Mouse (Mus musculus) cerebellum, postnatal 36 days (tissue): ENCODE measurements around the gene Plekhm2.

Source experiments
- DNase-seq, 2 experiments: peaks; one replicate each; pipeline ENCODE4 v3.0.0; 2021 to 2022; ENCODE audit warnings: mixed read lengths in 2 of 2

Gene Plekhm2

DNA sequence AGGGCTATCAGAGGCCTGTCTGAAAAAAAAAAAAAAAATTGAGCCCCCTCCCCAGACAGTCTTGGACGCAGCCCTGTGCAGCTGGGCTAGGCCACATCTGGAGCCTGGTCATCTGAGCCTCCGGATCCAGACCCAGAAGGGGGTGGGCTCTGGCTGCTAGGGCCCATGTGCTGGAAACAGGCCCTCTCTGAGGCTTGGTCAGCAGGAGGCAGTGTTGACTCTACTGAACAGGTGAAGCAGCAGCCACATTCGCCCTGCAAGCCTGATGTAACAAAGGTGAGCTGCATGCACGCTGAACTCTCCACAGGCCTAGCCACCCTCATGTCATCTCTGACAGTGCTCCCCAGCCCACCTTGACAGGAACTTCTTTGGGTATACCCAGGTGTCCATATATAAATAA, 5.0 kb downstream of the Plekhm2 start:
- no peak for DNase-seq

DNA sequence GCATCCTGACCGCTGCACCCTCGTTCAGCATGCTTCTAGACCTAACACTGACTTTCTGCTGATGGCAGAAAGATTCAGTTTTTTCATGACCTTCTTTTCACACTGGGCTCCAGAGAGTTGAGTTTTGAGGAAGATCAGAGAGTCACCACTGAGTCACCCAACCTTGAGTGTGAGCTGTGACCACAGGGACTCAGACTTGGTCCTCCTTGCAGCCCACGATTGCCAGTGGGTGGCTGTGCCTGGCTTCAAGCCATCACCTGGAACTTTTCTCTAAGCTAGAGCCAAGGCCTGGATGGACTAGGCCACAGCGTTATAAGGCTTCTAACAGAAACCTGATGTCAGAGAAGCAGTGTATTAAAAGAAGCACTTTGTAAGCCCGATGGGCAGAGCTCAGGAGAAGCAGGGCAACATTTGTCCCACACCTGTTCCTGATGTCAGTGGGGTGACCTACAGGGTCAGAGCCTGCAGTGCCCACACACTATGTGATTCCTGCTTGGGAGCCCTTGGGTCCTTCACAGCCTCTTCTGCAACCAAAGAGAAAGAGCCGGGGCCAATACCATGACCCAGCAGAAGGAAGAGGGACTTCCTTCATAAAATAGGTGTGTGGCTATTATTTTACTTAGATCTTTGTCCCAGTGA, 5.7 kb downstream of the Plekhm2 start:
- no peak for DNase-seq

DNA sequence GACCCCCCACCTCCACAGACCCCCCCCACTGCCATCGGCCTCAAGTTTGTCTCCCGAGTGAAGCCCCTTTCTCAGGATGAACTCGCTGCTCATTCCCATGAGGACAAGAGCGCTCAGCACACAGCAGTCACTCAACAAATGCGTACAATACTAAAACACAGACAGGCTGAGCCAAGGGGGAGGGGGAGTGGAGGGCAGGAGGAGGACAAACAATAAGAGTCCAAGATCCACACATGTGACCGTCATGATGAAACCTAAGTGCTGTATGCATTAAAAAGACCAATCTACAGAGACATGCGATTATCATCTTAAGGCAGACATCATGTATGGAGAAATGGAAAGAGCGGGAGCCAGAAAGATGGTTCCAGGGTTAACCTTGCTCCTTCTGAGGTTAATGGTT, 7.8 kb downstream of the Plekhm2 start:
- no peak for DNase-seq

DNA sequence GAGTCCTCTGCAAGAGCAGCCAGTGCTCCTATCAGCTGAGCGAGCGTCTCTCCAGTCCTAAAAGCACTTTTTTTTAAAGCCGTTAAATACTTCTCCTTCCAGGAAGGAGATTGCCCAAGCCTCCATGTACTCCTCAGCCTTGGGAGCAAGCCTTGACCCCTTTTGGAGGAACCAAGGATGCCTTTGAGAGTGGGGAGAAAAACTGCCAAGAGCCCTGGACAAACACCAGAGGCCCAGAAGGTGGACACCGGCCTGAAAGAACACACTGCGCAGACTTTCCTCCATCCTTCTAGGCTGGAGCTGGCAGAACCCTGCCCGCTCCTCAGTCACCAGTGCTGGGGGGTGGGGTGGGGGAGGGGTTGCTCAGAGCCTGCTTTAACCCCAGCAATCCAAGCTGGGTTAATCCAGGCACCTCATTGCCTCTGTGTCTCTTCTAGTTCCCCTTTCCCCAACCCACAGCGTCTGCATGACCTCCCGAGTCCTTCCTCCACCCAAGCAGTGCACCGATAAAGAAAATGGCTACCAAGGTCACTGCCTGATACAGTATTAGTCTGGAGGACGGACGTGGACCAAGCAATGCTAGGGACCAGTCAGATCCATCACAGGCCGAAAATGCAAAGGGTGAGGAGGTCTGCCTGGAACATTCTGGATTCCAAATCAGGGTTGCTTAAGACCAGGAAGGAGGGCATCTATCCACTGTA, 8.6 kb downstream of the Plekhm2 start:
- DNase-seq: peak; percentile 39 to 60

DNA sequence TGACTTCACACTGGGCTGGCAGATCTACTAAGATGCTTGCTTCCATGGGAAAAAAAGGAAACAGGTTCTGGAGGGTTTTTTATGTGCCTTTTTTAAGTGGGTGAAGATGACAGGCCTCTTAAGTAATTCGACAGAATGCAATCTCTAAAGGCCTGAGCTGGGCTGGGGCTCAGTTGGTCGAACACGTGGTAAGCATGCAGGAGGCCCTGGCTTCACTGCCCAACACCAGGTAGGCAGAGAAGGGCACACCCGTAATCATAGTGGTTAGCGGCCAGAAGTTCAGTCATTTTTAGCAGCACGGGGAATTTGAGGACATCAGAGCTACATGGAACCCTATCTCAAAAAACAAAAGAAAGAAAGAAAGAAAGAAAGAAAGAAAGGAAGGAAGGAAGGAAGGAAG, 10.2 kb downstream of the Plekhm2 start:
- no peak for DNase-seq

DNA sequence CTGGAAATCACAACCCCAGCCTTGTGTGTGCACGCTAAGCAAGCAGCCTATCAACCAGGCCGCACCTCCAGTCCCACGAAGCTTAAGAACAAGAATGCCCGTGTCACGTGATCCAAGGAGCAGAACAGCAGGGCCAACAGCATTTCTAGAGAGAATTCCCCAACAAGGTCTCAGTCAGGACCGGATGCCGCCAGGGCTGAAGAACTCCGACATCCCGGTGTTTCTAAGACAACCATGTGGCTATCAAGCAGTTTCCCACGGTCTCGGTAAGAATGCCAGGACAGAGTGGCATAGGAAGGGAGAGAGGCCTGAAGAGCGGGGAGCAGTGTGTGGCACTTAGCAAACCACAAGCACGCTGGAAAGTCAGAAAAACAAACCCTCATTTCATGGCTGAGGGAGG, 10.9 kb downstream of the Plekhm2 start:
- DNase-seq: no peak

DNA sequence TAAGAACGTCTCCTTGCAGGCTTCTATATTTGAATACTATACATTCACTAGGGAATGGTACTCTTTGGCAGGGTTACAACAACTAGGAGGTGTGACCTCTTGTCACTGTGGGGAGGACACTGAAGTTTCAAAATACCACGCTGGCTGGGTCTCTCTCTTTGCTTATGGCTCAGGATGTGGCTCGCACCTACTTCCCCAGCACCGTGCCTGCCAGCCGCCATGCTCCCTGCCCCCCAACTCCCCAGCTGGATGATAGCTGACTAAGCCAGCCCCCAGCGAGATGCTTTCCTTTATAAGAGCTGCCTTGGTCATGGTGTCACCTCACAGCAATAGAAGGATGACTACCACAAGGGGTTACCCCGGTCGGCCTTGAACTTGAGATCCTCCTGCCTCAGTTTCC, 11.7 kb downstream of the Plekhm2 start:
- no peak for DNase-seq

DNA sequence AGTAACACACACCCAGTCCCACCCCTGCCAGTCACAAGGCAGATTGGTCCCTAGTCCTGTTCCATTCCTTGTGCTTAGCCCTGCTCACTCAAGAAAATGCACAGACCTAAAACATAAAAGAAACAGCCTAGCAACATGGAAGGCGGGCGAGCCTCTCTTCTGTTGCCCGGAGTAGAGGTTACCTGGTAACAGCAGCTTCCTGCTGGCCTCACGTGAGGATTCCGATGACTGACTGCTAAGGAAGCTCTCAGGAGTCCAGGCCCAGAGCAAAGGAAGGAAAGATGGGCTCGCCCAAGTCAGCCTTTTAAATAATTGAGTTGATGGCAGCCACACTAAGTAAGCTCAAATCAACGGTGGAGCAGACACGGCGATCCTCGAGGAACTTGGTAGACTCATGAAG, 12.8 kb downstream of the Plekhm2 start:
- no peak for DNase-seq

DNA sequence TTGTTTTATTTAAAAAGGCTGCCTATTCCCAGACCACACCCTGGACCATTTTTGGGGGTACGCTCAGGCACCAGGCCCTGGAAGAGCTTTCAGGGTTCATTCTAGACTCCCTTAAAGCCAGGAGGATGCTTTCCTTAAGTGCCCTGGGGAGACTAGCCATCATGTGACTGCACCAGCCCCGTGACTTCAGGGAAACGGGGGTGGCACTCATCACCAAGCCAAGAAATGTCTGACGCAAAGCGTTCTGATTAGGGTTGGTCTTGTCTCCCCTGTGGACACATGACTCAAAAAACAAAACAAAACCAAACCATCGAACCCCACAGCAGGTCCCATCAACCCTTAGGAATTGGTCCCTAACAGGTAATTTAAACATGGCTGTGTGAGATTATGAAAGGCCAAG, 13.4 kb downstream of the Plekhm2 start:
- no peak for DNase-seq

DNA sequence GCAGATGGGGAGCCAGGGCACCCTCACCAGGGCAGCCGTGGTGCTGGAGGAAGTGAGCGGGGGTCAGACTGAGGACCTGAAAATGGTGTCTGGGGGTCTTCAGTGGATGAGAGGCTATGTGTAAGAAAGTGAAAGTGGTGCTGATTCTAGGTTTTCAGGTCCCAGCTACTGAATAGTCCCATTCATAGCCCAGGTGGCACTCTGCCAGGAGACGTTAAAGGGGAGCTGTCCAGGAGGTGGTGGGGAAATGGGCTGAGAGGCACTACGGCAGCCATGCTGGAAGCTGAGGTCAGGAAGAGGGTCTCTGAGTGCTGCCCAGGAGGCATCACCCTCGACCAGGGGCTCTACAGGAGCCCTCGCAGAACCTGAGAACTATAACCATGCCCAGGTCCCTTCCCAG, 15.5 kb downstream of the Plekhm2 start:
- DNase-seq: no peak

DNA sequence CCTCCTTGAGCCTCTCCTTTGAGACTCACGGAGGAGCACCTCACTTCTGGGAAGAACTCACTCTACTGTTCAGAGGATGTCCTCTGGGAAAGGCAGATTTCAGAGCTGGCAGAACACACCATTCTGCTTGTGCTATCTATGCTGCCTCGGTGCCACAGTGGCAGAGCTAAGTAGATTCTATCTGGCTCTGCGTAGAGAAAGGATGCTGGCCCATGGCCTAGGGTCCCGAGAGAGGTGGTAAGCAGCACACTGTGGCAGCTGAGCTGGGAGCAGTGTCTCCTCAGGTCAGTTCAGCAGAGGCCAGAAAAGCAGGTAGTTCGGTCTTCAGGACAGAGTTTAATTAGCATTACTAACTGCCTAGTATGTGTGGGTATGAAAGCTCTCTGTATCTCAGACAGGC, 16.4 kb downstream of the Plekhm2 start:
- DNase-seq: no peak

DNA sequence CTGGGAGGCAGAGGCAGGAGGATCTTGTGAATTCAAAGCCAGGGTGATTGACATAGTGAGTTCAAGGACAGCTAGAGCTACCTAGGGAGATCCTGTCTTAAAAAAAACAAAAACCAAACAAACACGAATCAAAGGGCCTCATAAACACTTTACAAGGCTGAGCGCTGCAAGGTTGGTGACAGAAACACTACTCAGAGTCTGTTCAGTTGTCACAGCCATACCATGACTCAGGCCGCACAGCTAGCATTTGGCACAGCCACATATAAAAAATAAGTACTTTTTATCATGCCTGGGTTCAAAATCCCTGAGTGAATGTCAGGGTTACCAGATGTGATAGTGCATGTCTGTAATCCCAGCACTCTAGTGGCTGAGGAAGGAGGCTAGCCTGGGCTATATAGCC, 17.5 kb downstream of the Plekhm2 start:
- DNase-seq: no peak

DNA sequence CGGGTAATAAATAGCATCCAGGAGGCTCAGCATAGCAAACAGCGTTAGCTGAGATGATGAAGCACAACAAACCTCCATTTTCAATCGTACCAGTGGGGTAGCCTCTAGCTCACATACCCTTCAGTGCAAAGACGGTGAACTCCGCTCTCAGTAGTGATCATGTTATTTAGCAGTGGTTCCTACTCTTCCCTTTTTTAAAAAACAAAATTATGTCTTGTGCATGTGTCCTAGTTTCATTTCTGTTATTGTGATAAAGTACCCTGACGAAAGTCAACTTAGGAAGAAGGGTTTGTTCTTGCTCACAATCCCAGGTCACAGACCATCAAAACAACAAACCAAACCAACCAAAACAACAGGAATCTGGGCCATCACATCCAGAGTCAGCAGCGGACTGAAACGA, 18.7 kb downstream of the Plekhm2 start:
- no peak for DNase-seq

DNA sequence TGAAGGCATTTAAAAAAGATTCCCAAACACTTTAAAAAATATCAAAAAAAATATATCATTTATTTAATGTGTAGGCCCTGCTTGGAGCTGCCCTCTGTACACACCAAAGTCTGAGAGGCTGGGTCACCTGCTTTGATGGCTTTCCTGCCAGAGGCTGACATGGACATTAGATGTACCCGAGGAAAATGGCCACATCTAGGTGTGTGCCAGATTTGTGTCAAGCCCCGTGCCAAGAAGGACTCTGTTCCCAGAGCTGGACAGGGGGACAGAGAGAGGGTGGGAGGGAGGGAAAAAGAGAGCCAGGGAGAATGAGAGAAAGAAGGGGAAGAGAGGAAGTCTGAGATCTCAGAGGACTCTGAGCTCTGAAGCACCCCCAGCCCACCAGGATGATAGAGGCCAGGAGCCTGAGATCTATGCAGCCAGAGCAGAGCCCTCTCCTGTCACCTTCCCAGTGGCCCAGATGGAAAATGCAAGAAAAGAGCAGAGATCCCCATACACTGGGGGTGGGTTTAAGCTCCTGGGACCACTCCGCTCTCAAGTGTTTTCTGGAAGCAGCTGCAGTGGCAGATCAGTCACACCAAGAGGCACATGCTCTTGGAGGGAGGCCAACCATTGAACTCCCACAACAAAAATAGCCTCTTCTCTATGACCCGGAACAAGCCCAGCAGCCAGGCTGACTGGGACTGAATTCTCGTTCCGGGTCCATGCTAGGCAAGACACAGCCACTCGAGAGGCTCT, 21.4 kb downstream of the Plekhm2 start:
- DNase-seq: peak; percentile 53 to 62

DNA sequence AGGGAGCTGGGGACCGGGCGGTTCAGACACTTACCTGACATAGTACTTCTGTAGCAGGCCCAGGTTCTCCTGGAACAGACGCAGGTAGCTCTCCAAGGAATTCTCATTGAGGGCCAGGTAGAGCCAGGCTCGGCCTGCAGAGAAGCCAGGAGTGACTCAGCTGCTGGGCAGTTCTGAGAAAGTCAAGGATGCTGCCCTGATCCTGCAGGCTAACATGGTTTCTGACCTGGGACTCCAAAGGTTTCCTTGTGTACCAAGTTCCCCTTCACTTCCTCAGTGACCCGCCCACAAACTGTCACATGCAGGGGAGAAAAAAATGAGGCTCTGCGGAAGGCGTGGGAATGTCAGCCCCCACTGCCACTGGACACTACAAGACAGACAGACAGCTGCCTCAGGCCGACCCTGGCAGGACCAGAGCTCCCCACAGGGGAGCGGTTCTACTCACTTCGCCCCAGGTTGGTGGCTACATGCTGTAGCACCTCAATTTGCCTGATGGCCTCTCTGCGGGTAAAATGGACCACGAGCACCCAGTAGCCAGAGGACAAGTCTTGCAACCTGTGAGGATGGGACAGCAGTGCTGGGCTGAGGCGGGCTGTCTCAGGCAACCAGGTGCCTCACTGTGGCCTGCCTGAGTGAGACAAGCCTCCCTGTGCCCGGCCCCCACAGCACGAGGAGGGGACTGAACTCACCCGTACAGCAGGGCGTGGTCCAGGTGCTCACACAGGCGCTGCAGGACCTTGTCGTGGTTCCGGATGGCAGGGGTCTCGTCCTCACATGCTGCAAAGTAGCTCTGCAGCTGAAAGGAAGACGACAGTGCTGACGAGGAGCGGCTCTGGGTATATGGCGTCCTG, 22.5 kb downstream of the Plekhm2 start:
- peak in 1 of 2 experiments; percentile 14 for DNase-seq

DNA sequence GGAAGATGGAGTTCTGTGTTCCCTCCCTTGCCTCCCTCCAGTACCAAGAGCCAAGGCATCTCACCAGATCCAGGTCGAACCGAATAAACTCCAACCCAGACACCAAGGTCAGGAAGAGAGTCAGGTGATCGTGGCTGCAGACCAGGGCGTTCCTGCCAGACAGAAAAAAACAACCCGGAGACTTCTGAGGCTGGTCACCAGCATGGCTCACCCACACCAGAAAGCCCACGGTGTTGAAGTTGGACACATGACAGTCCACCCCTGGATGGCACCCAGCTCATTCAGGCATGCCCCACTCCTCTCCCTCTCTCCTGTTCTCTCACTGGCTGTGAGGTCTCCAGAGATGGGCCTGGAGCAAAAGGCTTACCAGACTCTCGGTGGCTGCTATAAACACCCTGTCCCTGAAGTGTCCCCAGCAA, 23.3 kb downstream of the Plekhm2 start:
- DNase-seq: peak in 1 of 2 experiments; percentile 15

DNA sequence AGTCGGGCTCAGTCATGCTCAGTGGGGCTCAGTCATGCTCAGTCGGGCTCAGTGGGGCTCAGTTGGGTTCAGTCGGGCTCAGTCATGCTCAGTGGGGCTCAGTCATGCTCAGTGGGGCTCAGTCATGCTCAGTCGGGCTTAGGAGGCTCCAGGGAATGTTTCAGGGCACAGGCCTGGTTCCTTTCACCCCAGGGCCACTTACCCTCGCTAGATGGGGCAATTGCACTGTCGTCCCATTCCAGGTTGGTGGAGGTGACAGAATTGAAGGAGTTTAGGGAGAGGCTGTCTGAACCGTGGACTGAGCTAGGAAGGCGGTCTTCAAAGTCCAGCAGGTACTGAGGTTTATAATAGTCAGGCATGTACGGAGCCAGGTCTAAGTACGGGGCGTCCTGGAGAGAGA, 25.2 kb downstream of the Plekhm2 start:
- no peak for DNase-seq

DNA sequence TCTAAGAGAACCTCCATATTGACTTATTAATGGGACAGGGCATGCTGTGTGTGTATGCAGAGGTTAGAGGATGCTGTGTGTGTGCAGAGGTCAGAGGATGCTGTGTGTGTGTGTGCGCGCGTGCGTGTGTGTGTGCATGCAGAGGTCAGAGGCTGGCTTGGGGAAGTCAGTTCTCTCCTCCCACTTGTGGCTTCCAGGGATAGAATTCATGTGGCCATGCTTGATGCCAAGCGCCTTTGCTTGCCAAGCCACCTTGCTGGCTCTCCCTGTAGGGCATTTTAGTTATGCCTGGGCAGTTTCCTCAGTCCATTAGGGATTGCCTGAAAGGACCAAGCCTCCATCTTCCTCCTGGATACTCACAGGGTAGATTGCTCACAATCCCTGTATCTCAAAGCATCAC, 28.0 kb downstream of the Plekhm2 start:
- peak; percentile 47 to 54 for DNase-seq

DNA sequence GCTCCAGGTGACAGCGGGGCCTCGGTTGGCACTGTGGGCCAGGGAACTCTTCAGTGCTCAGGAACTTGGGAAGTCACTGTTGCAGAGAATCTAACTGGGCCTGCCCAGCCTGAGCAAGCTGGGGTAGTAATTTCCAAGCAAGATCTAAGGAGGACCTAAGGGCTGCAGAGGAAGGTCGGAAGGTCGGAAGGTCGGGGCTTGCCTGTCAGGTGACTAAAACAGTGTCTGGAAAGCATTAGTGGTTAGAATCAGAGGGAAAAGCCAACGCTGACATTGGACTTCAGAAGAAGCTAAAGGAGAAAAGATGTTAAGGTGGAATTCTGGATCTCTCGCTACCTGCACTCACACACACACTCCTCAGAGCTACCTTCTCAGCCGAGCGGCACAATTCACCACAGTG, 28.7 kb downstream of the Plekhm2 start:
- DNase-seq: no peak

DNA sequence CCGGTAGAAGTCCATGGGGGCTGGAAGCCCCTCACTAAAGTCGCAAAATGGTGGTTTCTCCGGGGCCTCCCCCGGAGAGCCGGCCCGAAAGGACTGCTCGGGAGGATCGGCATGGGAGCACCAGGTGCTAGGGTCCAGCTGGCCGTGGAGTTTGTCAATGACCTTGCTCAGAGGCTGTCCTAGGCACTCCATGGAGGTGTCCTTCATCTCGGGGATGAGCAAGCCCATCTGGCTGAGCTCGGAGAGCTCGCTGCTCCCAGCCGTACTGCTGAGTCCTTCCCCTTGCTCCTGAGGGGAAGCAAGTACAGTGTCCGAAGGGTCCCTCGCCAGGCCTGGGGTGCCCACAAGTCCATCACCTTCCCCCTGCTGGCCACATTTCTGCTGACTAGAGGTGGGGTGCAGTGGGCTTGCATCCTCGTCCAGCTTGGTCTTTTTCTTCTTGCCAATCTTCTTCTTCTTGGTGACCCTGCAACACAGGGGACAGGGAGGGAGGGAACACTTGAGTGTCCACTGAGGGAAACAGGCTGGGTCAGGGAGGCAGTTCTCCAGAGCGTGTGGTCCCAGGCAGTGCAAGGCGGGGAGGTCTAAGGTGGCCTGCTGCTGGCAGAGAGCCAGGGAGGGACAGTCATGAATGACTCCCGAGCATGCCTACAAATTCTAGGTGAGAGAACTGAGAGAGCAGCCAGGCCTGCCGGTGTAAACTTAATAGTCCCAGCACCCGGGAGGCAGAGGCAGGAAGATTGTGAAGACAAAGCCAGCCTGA, 32.4 kb downstream of the Plekhm2 start:
- peak in 1 of 2 experiments; percentile 6 for DNase-seq

DNA sequence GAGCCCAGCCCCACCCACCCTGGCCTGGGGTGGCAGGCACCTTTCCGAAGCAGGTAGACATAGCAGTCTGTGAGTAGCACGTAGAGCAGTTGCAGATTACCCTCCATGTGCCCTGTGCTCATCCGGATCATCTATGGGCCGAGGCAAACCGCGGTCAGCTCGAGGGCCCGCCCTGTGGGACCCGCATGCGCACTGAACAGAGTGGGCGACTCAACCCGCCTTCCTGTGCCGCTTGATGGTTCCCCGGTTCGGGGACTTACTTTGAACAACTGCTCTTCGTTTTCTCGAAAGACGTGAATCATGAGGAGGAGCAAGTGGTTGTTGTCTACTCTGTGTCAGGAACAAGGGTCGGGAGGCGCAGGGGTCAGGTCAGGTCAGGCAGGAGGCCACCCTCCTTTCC, 33.4 kb downstream of the Plekhm2 start:
- no peak for DNase-seq

DNA sequence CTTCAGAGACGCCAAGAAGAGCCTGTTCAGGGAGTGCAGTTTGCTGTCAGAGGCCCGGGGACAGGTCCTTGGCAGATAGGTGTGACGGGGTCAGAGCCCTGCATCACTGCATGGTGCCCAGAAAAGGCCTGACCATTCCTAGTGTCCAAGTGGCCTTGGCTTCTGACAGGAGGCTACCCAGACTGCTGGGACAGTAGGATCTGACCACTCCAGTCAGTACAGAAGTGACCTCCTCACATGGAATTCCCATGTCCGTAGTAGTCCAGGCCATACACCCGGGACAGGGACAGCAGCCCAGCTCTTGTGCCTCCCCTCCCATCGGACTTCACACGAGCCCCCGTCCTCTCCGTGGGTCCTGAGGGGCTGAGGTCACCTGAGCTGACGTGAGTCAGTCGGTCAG, 34.7 kb downstream of the Plekhm2 start:
- DNase-seq: peak in 1 of 2 experiments; percentile 2
